Mouse (Mus musculus): Measurements from ENCODE around the gene Nkd1.

DNA sequence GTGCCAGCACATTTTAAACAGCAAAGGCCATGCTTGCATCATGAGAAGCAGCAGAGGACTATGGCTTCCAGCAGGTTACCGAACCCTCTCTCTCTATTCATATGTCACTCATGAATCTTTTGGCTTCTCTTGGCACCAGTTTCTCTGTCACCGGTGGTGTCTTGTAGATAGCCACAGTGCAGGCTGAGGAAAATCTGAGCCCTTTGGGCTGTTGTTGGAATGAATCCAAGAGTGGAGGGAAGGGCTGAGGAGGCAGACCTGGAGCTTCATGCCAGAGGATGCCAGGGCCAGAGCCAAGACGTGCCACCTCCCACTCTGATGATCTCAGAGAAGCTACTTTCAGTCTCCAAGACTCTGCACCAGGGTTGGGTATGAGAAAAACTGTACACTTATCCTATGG is 19.0 kb upstream of the Nkd1 start:
- TF ChIP-seq CTCF (IDR thresholded peaks at IDR 0.05; ENCODE audit: extremely low read depth, insufficient read depth, insufficient read length, insufficient replicate concordance) (no peak), POLR2A (IDR thresholded peaks at IDR 0.05; ENCODE audit: low read depth, low read length) (no peak)

All from spleen, adult 2 months (tissue).